Mouse (Mus musculus) lung, postnatal 0 days (tissue): ENCODE results near the gene Mrnip. TPM values are rescaled to one million over a fixed set of nuclear protein-coding genes. Genes with fewer than 3 reads are reported as not detected.

ENCODE experiments used
- ATAC-seq: fragments of 200-750 bp; cut with Nextera tagmentation; 2 replicates; pipeline ENCODE4 v1.8.0; 2017; ENCODE audit warnings: moderate library complexity
- DNase-seq: peaks from one replicate; pipeline ENCODE4 v3.0.0-alpha.2; 2016; ENCODE audit warnings: low spot score
- H3K27ac ChIP-seq: fragments of 300-500 bp; sonication (generic); 2 replicates; pipeline ENCODE4 v1.5.1; 2014; ENCODE audit warnings: antibody characterized with exemption, mild to moderate bottlenecking, low read length, mixed read lengths
- H3K27me3 ChIP-seq: fragments of 300-500 bp; sonication (generic); replicated peaks from 2 replicates; pipeline ENCODE4 v1.6.1; 2014; ENCODE audit warnings: low read length, mixed read lengths; ENCODE audit not compliant: insufficient read depth
- H3K36me3 ChIP-seq: fragments of 300-500 bp; sonication (generic); 2 replicates; pipeline ENCODE4 v1.6.1; 2014; ENCODE audit warnings: low read length, mixed read lengths; ENCODE audit not compliant: insufficient read depth
- H3K4me1 ChIP-seq: fragments of 300-500 bp; sonication (generic); 2 replicates; pipeline ENCODE4 v1.6.1; 2014; ENCODE audit warnings: antibody characterized with exemption, low read depth, low read length, mixed read lengths; ENCODE audit not compliant: insufficient read depth
- H3K4me2 ChIP-seq: fragments of 300-500 bp; sonication (generic); replicated peaks from 2 replicates; pipeline ENCODE4 v1.6.1; 2014; ENCODE audit warnings: low read depth, mild to moderate bottlenecking, low read length, moderate library complexity, mixed read lengths
- H3K4me3 ChIP-seq: fragments of 300-500 bp; sonication (generic); 2 replicates; pipeline ENCODE4 v1.5.1; 2014; ENCODE audit warnings: low read depth, low read length
- H3K9ac ChIP-seq: fragments of 300-500 bp; sonication (generic); replicated peaks from 2 replicates; pipeline ENCODE4 v1.6.1; 2014; ENCODE audit warnings: low read depth, mild to moderate bottlenecking
- H3K9me3 ChIP-seq: fragments of 300-500 bp; sonication (generic); 2 replicates; pipeline ENCODE4 v1.6.1; 2016; ENCODE audit warnings: low read length, mixed read lengths
- CTCF ChIP-seq: IDR thresholded peaks from 2 replicates; pipeline ENCODE4 v1.5.1; 2016; ENCODE audit warnings: antibody characterized with exemption, mild to moderate bottlenecking
- EP300 ChIP-seq: IDR thresholded peaks from 2 replicates; pipeline ENCODE4 v1.6.1; 2016; ENCODE audit warnings: antibody characterized with exemption, mild to moderate bottlenecking, control low read depth
- WGBS: fragments of 180-500 bp; shearing (Covaris S2); extraction: QIAGEN DNeasy Blood & Tissue Kit; methylation state at CpG from one replicate; pipeline ENCODE4 v1.1.7; 2014; 5-methylcytosine and 5-hydroxymethylcytosine counted together
- polyA plus RNA-seq: library from polyadenylated mRNA; unstranded; fragments of >200 nt; fragmentation: Nextera tagmentation; extraction: Ambion mirVana; gene quantifications from 2 replicates; pipeline ENCODE4 v1.2.1, GENCODE M21; 2015

Mrnip gene
- polyA plus RNA-seq, 1 experiment from 2014 or later = 9.0 TPM

DNA sequence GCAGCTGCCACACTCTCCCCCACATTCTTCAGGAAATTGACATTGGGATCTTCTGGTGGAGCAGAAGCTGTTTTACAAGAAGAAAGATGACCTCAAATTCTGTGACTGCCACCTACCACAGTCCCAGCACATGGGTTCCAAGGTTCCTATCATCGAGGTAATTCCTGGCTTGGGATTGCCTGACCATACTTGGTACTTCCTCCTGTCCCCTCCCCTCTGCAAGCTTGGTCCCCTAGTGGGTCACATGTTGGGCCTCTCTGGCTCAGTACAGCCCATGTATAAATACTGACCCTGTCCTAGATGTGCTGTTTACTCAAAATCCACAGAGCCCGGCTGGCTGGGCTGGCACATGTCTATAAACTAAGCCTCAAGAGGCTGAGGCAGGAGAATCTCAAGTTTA is 31.8 kb downstream of the Mrnip start:
- H3K4me2 ChIP-seq = no peak overlapping the region
- H3K36me3 ChIP-seq = peaks cover 63% of the 10 kb centered on the region
- no peak overlapping the region for H3K4me3 ChIP-seq
- no peaks in the 10 kb centered on the region for H3K9me3 ChIP-seq
- TF ChIP-seq EP300 (no peak), CTCF (no peak)
- no peaks in the 10 kb centered on the region for H3K27me3 ChIP-seq
- no peak overlapping the region for H3K9ac ChIP-seq
- WGBS = 74% methylated on average over 2 of the region's 2 CpGs
- H3K27ac ChIP-seq = no peak overlapping the region
- no peak for ATAC-seq
- peaks cover 7% of the 10 kb centered on the region; the same call in 1 of the 2 replicates for H3K4me1 ChIP-seq
- no peak for DNase-seq

DNA sequence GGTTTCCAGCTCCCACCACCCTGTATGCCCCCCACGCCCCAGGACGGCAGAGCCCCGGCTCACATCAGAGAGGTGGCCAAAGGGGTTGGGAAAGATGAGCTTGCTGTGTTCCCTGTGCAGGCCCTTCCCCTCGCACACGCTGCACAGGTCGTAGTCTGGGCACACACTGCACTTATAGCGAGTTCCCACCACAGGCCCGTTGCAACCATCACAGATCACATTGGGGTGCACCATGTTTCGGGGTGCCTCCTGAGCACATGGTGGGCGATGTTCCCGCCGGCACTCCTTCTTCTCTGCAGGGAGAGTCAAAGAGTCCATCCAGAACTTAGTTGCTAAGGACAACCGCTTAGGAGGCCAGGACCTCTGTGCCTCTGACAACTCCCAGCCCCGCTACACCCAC is 33.1 kb downstream of the Mrnip start:
- H3K4me3 ChIP-seq = no peak overlapping the region
- 96% methylated on average over 14 of the region's 14 CpGs for WGBS
- H3K27ac ChIP-seq = no peak overlapping the region
- TF ChIP-seq CTCF (no peak), EP300 (no peak)
- H3K4me2 ChIP-seq = no peak overlapping the region
- no peak overlapping the region for H3K9ac ChIP-seq
- H3K9me3 ChIP-seq = no peaks in the 10 kb centered on the region
- DNase-seq (no peak), ATAC-seq (no peak)
- H3K36me3 ChIP-seq = peaks cover 52% of the 10 kb centered on the region
- H3K4me1 ChIP-seq = peaks cover 7% of the 10 kb centered on the region; the same call in 1 of the 2 replicates
- no peaks in the 10 kb centered on the region for H3K27me3 ChIP-seq

- Histone ChIP-seq H3K4me3 (no peak overlapping the region), H3K36me3 (peaks cover 46% of the 10 kb centered on the region), H3K4me2 (peak overlapping the region; percentile 62; the same call in 1 of the 2 replicates), H3K9me3 (no peaks in the 10 kb centered on the region), H3K27ac (no peak overlapping the region), H3K4me1 (peaks cover 12% of the 10 kb centered on the region; the same call in 1 of the 2 replicates), H3K27me3 (no peaks in the 10 kb centered on the region), H3K9ac (no peak overlapping the region)
- 93% methylated on average over 5 of the region's 5 CpGs for whole genome bisulfite sequencing
- TF ChIP-seq EP300 (no peak), CTCF (no peak)
- ATAC-seq (no peak), DNase-seq (no peak)
Measured at GRCm38 (mm10) chr11:50208039-50208438, 33.8 kb downstream of the Mrnip start.

DNA sequence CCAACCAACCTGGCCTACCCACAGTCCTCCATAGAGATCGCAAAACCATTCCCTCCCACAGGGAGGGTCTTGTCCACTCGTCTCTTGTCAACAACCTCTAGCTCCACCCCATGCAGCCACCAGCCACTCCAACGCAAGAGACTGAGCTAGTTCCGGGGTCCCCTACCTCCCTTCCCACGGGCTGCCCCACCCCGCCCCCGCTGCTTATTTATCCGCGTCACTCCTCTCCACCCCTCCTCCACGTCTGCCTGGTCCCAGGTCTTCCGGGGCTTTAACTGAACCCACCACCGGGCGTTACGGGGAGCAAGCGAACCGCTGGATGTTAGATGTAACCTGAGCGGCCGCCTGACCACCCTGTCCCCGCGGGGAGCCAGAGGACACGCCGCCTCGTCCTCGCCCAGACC is 35.9 kb downstream of the Mrnip start:
- peaks cover 30% of the 10 kb centered on the region for H3K36me3 ChIP-seq
- H3K4me2 ChIP-seq = peak overlapping the region; percentile 62
- TF ChIP-seq CTCF (no peak), EP300 (peak; percentile 74)
- H3K27ac ChIP-seq = peak overlapping the region; percentile 100
- DNase-seq (peak; percentile 99), ATAC-seq (peak; percentile 95)
- H3K4me3 ChIP-seq = peak overlapping the region; percentile 99
- H3K9me3 ChIP-seq = no peaks in the 10 kb centered on the region
- 0% methylated on average over 24 of the region's 24 CpGs for WGBS
- no peaks in the 10 kb centered on the region for H3K27me3 ChIP-seq
- peaks cover 18% of the 10 kb centered on the region; the same call in 1 of the 2 replicates for H3K4me1 ChIP-seq
- H3K9ac ChIP-seq = peak overlapping the region; percentile 100

- peak within 1 kb of the TSS; percentile 100 for H3K27ac ChIP-seq
- peak within 1 kb of the TSS; percentile 100 for H3K9ac ChIP-seq
- H3K36me3 ChIP-seq = peaks cover 25% of the 10 kb centered on the region
- peak within 1 kb of the TSS; percentile 99 for H3K4me3 ChIP-seq
- no peaks in the 10 kb centered on the region for H3K9me3 ChIP-seq
- ATAC-seq (peak; percentile 60), DNase-seq (peak; percentile 83)
- under 1% methylated on average over 47 of the region's 48 CpGs for WGBS
- peak within 1 kb of the TSS; percentile 62 for H3K4me2 ChIP-seq
- H3K4me1 ChIP-seq = peaks cover 22% of the 10 kb centered on the region; the same call in 1 of the 2 replicates
- no peaks in the 10 kb centered on the region for H3K27me3 ChIP-seq
- TF ChIP-seq CTCF = peak; percentile 33; the same call in 1 of the 2 replicates
- no peak for TF ChIP-seq EP300
Measured at GRCm38 (mm10) chr11:50210505-50211151, 36.4 kb downstream of the Mrnip start, which contains the start of the genes Sqstm1 and Mgat4b. TSS of gene Sqstm1 (minus strand) at chr11:50210827. TSS of gene Mgat4b (plus strand) at chr11:50210890.

DNA sequence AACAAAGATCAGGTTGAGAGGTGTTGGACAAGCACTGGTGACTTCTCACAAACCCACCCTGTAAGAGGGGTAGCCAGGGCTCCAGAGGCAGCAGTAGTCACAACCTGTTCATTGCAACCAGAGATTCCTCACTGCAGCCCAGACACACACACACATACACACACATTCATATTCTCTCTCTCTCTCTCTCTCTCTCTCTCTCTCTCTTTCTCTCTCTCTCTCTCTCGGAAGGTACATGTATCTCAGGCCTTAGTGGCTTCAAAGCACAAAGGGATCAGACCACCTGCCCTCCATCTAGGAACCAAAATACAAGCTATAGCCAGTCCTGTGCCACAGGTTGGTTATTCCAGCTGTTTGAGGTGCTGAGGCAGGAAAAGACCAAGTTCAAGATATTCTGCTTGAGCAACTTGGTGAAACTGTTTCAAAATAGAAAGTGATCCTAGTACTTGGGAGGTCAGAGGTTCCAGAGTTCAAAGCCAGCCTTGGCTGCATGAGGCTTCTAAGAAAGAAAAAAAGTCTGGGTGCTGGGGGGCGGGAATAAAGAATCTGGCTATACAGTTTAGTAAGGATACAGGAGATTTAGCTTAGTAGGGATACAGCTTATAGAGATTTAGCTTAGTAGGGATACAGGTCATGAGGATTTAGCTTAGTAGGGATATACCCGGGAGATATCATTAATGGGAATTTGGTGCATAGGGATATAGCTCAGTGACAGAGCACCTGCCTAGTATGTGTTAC is 37.2 kb downstream of the Mrnip start:
- TF ChIP-seq CTCF = no peak
- TF ChIP-seq EP300 = no peak
- H3K4me2 ChIP-seq = peak overlapping the region; percentile 62
- H3K4me1 ChIP-seq = peaks cover 25% of the 10 kb centered on the region; the same call in 1 of the 2 replicates
- H3K4me3 ChIP-seq = peak overlapping the region; percentile 99; the same call in 1 of the 2 replicates
- WGBS = 97% methylated on average over 3 of the region's 3 CpGs
- H3K27me3 ChIP-seq = no peaks in the 10 kb centered on the region
- H3K27ac ChIP-seq = peak overlapping the region; percentile 100; the same call in 1 of the 2 replicates
- H3K9ac ChIP-seq = peak overlapping the region; percentile 100; the same call in 1 of the 2 replicates
- ATAC-seq = no peak
- no peak for DNase-seq
- H3K36me3 ChIP-seq = peaks cover 17% of the 10 kb centered on the region
- no peaks in the 10 kb centered on the region for H3K9me3 ChIP-seq
